Mouse (Mus musculus) liver, adult 2 months (tissue): ENCODE results near the gene Cbx5.

Source experiments
- CTCF ChIP-seq: fragments of 200-500 bp; IDR thresholded peaks from 2 replicates; pipeline ENCODE4 v1.5.1; 2011; ENCODE audit warnings: low read depth, low read length, control low read depth
- POLR2A ChIP-seq: fragments of 200-500 bp; IDR thresholded peaks from 2 replicates; pipeline ENCODE4 v1.6.1; 2011; ENCODE audit warnings: low read length, control low read depth; ENCODE audit not compliant: insufficient read depth; ENCODE audit errors: extremely low read depth

DNA sequence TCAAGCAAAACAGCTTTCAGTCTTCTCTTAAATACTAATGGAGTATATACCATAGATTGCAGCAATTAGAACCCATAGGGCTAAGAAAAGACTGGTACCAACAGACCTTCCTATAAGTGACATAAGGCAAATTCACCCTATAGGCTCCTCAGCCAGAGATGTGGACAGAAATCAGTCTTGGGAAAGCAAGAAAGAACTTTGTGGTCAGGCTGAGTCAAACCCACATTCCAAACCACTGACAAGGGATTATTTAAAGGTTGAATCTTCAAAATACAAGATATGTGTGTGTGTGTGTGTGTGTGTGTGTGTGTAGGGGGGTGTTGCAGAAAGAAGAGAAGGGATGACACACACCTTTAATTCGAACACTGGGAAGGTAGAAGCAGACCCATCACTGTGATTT is 18.2 kb downstream of the Cbx5 start:
- TF ChIP-seq POLR2A = no peak
- no peak for TF ChIP-seq CTCF
